Mouse (Mus musculus) cerebellum, postnatal 25 days (tissue): ENCODE results near the gene Erv3.
"Not testable (repeated sequence)": the region's sequence is repeated elsewhere in the genome, so short reads cannot be mapped to it uniquely, and the experiment has no call there.

Source experiments
- DNase-seq, 2 experiments: peaks; one replicate each; pipeline ENCODE4 v3.0.0; 2021; ENCODE audit warnings: mixed read lengths in 2 of 2

Erv3 gene

GRCm38 (mm10) chr2:131863472-131863871 is 3.9 kb upstream of the Erv3 start:
- no peak for DNase-seq

- DNase-seq, result no peak
Measured at GRCm38 (mm10) chr2:131862617-131863275, 3.2 kb upstream of the Erv3 start.

DNA sequence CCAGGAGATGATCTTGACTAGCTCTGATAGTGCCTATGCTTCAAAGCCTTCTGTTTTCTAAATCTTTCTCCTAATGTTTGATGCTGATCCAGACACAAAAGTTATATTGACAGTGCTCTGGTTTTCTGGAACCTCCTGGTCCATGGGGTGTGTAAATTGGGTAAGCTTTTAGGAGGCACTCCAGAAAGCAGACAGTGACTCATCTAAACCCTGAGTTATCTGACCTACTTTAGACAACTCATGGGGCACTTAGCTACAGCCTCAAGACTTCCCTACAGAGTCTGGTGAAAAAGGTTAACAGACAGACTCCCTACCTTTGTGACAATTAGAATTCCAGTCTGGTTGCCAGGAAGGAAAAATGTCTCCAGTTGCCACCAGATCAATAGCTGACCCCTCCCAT is 1.7 kb downstream of the Erv3 start:
- no peak for DNase-seq

DNA sequence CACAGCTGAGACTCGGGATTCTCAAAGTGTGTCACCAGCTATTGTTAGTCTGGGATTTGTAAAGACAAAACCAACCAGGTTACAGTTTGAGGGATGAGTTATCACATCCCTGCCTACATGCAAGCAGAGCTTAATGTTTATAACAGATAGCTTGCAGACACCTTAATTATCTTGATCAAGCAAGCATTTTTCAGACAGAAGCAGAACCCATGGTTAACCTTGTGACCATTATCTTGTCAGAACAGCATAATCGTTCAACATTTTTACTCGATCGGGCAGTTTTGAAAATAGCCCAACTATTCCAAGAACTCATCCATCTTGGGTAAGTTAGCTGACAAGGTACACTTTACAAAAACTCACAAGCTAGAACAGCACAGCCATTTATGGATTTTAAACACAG is 5.8 kb downstream of the Erv3 start:
- DNase-seq, result no peak

DNA sequence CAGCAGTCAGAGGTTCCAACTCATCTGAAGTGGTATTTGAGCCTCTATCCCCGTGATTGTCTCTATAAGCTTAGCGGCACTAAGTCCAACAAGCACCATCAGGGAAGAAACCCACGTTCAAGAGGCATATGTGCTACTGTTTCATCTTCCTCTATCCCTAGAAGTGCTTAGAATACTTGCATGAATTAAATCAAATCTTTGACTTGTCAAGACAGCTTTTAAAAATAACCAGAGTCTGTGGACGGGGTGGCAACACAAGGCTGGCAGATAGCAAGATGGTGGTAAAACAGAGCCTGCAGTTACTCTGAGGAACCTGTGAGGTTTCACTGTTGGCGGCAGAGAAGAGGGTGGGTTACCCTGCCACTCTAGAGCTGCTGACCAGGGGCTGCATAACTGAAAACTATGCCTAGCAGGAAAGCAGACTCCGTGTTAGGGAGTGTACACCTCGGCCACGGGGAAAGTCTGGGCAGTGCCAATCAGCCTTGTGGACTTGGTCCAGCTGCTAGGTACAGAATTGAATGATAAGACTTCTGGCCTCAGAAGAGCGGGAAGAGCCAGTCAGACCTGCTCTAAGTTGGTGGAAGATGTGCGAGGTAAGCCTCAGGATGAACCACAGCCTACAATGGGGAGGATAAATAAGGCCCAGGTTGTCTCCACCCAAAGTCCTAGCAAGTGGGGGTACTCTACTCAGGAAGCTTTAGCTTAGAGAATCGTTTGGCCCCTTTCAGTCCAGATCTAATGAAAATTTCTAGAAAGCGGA is 8.0 kb downstream of the Erv3 start:
- no peak for DNase-seq

- DNase-seq, result no peak
Measured at GRCm38 (mm10) chr2:131850047-131850446, 9.5 kb downstream of the Erv3 start.

DNA sequence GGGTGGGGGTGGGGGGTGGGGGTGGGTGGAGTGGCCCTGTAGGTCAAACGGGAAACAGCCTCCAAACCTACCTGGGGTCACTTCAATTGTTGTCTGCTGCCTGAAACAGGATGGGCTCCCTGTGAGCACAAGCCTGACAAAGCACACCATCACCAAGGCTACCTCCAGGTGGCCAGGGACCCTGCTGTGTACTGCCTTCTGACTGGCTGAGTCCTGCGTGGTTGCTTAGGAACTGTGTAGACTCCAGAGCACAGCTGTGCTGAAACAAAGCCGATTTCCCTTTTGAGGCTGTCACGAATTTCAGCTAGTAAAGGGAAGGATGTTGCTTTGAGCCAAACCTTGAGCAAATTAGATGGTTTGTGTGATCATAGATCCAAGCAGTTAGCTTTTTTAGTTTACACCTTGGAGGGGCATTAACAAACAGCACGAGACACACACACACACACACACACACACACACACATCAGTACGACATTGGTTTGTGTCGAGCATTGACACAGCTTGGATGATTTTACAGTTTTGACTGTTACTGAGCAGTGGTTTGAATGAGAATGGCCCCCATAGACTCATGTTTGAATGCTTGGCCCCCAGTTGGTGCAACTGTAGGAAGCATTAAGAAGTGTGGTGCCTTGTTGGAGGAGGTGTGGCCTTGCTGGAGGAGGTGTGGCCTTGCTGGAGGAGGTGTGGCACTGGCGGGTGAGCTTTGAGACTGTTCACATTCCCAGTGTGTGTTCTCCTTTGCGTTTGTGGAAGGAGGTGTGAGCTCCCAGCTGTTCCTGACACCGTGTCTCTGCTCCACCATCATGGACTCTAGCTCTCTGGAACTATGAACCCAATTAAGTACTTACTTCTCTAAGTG is 11.8 kb downstream of the Erv3 start:
- DNase-seq, result no peak

- DNase-seq, result no peak
Measured at GRCm38 (mm10) chr2:131846811-131847210, 12.7 kb downstream of the Erv3 start.

DNA sequence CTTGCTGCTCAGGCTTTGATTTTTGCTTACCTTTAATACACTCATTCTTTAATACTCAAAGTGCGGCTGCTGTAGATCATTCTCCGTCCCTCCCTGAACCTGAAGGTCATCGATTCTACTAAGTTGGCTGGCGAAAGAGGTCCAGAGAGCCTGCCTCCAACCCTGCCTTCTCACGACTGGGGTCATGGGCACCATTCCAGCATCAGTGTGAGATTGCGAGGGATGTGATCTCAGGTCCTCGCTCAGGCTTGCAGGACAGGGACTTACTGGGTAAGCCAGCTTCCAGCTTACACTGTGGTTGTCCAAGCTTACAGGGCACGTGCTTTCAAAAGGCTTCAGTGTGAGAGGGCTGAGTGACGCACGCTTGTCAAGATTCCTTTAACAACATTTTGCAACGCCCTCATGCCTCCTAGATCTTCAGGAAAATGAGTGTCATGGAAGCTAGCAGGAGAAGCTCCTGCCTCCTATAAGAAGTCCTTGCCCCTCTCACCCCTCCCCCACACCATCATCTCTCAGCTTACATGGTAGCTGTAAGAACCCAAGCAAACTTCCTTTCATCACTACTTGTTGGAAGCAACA is 13.3 kb downstream of the Erv3 start:
- DNase-seq, result no peak

DNA sequence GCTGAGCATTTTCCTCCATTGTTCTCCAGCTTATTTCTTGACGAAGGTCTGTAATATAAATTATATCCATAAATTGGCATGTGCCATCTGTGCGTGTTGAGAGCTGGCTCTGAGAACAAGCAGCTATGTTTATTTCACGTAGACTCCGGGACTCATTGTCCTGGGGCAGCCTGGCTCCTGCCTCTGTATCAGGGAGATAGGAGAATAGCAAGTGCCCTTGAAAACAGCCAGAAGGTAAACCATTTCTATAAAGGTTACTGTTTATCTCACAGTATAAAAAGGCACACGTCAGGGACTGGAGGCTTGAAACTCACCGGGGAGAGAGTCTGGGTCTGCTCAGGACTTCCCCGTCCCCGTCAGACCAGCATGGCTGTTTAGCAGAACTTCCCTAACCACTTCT is 13.9 kb downstream of the Erv3 start:
- no peak for DNase-seq

GRCm38 (mm10) chr2:131842568-131842967 is 17.0 kb downstream of the Erv3 start:
- no peak for DNase-seq

- no peak for DNase-seq
Measured at GRCm38 (mm10) chr2:131841321-131841693, 18.2 kb downstream of the Erv3 start.

- DNase-seq, result no peak
Measured at GRCm38 (mm10) chr2:131840611-131841320, 18.8 kb downstream of the Erv3 start.

GRCm38 (mm10) chr2:131834296-131834695 is 25.3 kb downstream of the Erv3 start:
- no peak for DNase-seq

GRCm38 (mm10) chr2:131831861-131832260 is 27.7 kb downstream of the Erv3 start:
- no peak for DNase-seq

DNA sequence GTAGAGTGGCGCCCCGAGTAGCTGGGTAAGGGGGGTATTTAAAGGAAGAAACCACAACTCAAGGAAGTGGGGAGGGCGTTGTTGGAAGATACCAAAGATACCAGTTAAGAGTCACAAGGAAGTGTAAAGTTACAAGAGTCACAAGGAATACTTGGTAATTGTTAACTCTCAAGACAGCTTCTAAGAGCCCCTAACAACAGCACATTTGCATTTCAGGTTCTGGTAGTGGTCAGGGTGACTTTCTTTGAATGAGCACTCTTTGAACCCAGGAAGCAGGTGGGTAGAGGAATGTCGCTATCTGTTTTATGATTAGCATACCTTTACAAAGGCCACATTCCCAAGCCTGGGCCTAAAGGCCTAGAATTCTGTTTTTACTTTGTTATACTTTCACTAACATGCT is 28.6 kb downstream of the Erv3 start:
- not testable (repeated sequence) for DNase-seq

- DNase-seq, result peak; percentile 34 to 72
Measured at GRCm38 (mm10) chr2:131827999-131828975, 31.3 kb downstream of the Erv3 start.

GRCm38 (mm10) chr2:131827026-131827687 is 32.4 kb downstream of the Erv3 start:
- no peak for DNase-seq

DNA sequence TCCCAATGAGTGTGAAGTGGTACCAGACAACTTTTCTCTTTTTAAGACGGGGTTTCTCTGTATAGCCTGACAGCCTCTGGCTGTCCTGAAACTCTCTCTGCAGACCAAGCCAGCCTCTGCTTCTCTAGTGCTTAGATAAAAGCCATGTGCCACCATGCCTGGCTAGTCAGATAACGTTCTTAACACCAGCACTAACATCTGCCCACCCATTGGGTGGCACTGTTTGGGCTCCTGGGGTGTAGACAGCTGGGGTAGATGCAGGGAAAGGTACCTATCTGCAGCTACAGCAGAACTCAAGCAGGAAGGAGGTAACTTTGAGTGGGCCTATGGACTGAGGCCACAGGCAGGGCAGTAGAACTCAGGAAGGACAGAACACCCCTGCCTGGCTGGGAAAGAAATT is 34.0 kb downstream of the Erv3 start:
- DNase-seq, result no peak

- DNase-seq, result no peak
Measured at GRCm38 (mm10) chr2:131823931-131824330, 35.6 kb downstream of the Erv3 start.

- no peak for DNase-seq
Measured at GRCm38 (mm10) chr2:131822492-131822891, 37.1 kb downstream of the Erv3 start.
